Mouse (Mus musculus): ENCODE results near the gene Taar3. TPM values are rescaled to one million over a fixed set of nuclear protein-coding genes. Genes with fewer than 3 reads are reported as not detected.

The Taar3 gene
- polyA plus RNA-seq, 1 experiment from 2014 or later: not detected

Other genes with a start within 250 kb of the Taar3 start
- 142 and 152 TPM in 2 replicates for gene Rps12, start 162.3 kb upstream of the Taar3 start, polyA plus RNA-seq (2016; fragmentation: Nextera tagmentation; extraction: Ambion mirVana)
- 10.2 and 11.7 TPM in 2 replicates for gene Slc18b1, start 152.6 kb upstream of the Taar3 start, polyA plus RNA-seq (2016; fragmentation: Nextera tagmentation; extraction: Ambion mirVana)
- gene Vnn3, start 98.1 kb upstream of the Taar3 start, polyA plus RNA-seq (2016; fragmentation: Nextera tagmentation; extraction: Ambion mirVana): not detected in 2 replicates
- gene Vnn1, start 54.9 kb upstream of the Taar3 start, polyA plus RNA-seq (2016; fragmentation: Nextera tagmentation; extraction: Ambion mirVana): 1.9 and 2.1 TPM in 2 replicates
- not detected in 2 replicates for gene Taar1, start 29.2 kb upstream of the Taar3 start, polyA plus RNA-seq (2016; fragmentation: Nextera tagmentation; extraction: Ambion mirVana)
- not detected in 2 replicates for gene Taar2, start 11.0 kb upstream of the Taar3 start, polyA plus RNA-seq (2016; fragmentation: Nextera tagmentation; extraction: Ambion mirVana)
- not detected in 2 replicates for gene Taar4, start 10.9 kb downstream of the Taar3 start, polyA plus RNA-seq (2016; fragmentation: Nextera tagmentation; extraction: Ambion mirVana)
- gene Taar5, start 21.1 kb downstream of the Taar3 start, polyA plus RNA-seq (2016; fragmentation: Nextera tagmentation; extraction: Ambion mirVana): not detected in 2 replicates
- gene Taar6, start 36.1 kb downstream of the Taar3 start, polyA plus RNA-seq (2016; fragmentation: Nextera tagmentation; extraction: Ambion mirVana): not detected in 2 replicates
- not detected in 2 replicates for gene Taar7a, start 43.9 kb downstream of the Taar3 start, polyA plus RNA-seq (2016; fragmentation: Nextera tagmentation; extraction: Ambion mirVana)
- gene Taar7b, start 50.4 kb downstream of the Taar3 start, polyA plus RNA-seq (2016; fragmentation: Nextera tagmentation; extraction: Ambion mirVana): not detected in 2 replicates
- not detected in 2 replicates for gene Taar7d, start 77.7 kb downstream of the Taar3 start, polyA plus RNA-seq (2016; fragmentation: Nextera tagmentation; extraction: Ambion mirVana)
- gene Taar7e, start 88.1 kb downstream of the Taar3 start, polyA plus RNA-seq (2016; fragmentation: Nextera tagmentation; extraction: Ambion mirVana): not detected in 2 replicates
- not detected in 2 replicates for gene Taar7f, start 100.0 kb downstream of the Taar3 start, polyA plus RNA-seq (2016; fragmentation: Nextera tagmentation; extraction: Ambion mirVana)
- not detected in 2 replicates for gene Taar8a, start 126.9 kb downstream of the Taar3 start, polyA plus RNA-seq (2016; fragmentation: Nextera tagmentation; extraction: Ambion mirVana)
- not detected in 2 replicates for gene Taar8b, start 142.7 kb downstream of the Taar3 start, polyA plus RNA-seq (2016; fragmentation: Nextera tagmentation; extraction: Ambion mirVana)
- gene Taar8c, start 152.4 kb downstream of the Taar3 start, polyA plus RNA-seq (2016; fragmentation: Nextera tagmentation; extraction: Ambion mirVana): not detected in 2 replicates
- gene Taar9, start 160.0 kb downstream of the Taar3 start, polyA plus RNA-seq (2016; fragmentation: Nextera tagmentation; extraction: Ambion mirVana): not detected in 2 replicates
- 47.9 and 55.1 TPM in 2 replicates for gene Stx7, start 199.7 kb downstream of the Taar3 start, polyA plus RNA-seq (2016; fragmentation: Nextera tagmentation; extraction: Ambion mirVana)

Measured in embryonic facial prominence, embryonic 10.5 days (tissue).